Mouse (Mus musculus) layer of hippocampus, adult 11-12 months (tissue): ENCODE data around the gene Epb41l2.
A peak's percentile ranks its signal among the peaks of the same experiment; 100 is the strongest.

ENCODE experiments used
- DNase-seq: peaks from one replicate; pipeline ENCODE4 v3.0.0; 2022; ENCODE audit warnings: low spot score

The Epb41l2 gene

DNA sequence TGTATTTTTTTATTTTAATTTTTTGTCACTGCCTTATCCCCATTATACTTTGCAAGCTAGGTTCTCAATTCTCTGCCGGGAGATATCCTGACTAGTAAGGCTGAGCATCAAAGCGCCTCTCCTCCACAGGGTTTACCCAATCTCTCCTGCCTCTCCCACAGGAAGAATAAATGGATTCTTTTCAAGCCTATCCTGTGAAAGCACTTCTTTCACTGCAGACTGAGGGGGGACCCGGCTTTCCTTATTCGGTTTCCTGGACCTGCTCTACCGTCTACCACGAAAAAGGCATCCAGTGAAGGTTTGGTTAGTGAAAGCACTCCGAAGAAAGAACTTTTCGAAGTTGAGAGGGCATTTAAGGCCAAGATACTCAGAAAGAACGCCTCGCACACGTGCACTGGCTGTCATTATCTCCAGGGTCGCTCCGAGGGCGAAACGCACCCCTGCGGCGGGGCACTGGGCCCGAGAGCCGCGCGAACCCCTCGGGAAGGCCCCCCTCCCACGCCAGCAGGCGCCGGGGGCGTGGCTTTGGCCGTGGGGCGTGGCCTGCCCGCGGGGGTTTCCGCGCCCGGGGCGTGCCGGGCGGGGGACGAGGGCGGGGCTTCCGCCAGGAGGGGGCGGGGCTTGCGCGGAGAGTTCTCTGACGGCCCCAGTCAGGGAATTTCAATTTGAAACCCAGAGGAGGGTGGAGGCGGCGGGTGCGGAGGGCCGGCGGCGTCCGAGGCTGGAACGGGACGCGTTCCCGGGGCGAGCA, at the start of gene Epb41l2:
Epb41l2 (plus strand) TSS at position 591 of the 751 bp plus-strand sequence.
- peak; percentile 89 for DNase-seq

GRCm38 (mm10) chr10:25309996-25310395, 49.6 kb upstream of the Epb41l2 start:
- DNase-seq, result no peak

- no peak for DNase-seq
Observed at GRCm38 (mm10) chr10:25310736-25311135, 48.9 kb upstream of the Epb41l2 start.

- DNase-seq, result no peak
Observed at GRCm38 (mm10) chr10:25311554-25312212, 47.9 kb upstream of the Epb41l2 start.

- DNase-seq, result no peak
Observed at GRCm38 (mm10) chr10:25313856-25314584, 45.6 kb upstream of the Epb41l2 start.

DNA sequence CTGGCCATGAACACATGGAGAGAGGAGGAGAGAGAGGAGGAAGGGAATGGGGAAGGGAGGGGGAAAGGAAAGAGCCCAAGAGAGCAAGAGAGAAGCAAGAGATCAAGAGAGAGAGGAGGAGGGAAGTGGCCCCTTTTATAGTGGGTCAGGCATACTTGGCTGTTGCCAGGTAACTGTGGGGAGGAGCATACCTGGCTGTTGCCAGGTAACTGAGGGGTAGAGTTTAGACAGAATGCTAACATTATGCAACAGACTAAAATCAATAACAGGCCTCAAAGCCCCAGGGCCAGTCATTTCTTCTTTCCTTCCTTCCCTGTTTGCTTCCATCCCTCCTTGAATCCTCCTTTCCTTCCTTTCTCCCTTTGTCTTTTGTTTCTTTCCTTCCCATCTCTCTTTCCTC, 41.9 kb upstream of the Epb41l2 start:
- no peak for DNase-seq

GRCm38 (mm10) chr10:25318405-25318804, 41.2 kb upstream of the Epb41l2 start:
- no peak for DNase-seq

DNA sequence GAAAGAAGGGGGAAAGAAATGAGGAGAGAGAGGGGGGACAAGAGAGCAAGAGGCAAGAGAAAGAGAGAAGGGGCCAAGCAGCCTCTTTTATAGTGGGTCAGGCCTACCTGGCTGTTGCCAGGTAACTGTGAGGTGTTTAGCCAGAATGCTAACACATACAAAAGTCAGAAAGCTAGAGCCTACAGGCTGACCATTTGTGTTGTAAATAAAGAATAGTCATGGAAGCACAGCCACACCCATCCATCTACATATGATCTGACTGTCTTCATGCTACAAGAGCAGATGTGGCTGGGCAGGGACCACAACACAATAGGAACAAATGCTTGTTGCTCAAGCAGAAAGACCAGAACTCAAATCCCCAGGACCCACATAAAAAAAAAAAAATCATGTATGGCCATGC, 40.1 kb upstream of the Epb41l2 start:
- DNase-seq, result no peak

DNA sequence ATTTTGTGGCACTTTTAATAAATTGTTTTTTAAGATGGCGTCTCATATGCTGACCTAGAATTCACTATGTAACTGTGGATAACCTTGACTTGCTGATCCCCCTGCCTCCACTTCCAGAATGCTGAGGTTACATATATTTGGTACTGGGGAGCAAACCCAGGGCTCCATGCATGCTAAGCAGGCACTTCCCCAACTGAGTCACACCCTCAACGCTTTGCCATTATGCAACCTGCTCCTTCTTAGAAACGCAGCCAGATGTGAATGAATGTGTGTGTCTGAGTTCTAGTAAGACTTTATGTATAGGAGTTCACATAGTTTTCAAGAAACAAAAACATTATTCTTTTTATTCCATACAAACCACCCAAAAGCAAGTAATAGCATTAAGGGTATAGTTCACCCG, 38.4 kb upstream of the Epb41l2 start:
- DNase-seq, result no peak

GRCm38 (mm10) chr10:25325690-25326089, 33.9 kb upstream of the Epb41l2 start:
- DNase-seq, result peak; percentile 18

- no peak for DNase-seq
Observed at GRCm38 (mm10) chr10:25327511-25327910, 32.1 kb upstream of the Epb41l2 start.

GRCm38 (mm10) chr10:25330094-25330493, 29.5 kb upstream of the Epb41l2 start:
- DNase-seq, result no peak

- DNase-seq, result no peak
Observed at GRCm38 (mm10) chr10:25331321-25332049, 28.1 kb upstream of the Epb41l2 start.

DNA sequence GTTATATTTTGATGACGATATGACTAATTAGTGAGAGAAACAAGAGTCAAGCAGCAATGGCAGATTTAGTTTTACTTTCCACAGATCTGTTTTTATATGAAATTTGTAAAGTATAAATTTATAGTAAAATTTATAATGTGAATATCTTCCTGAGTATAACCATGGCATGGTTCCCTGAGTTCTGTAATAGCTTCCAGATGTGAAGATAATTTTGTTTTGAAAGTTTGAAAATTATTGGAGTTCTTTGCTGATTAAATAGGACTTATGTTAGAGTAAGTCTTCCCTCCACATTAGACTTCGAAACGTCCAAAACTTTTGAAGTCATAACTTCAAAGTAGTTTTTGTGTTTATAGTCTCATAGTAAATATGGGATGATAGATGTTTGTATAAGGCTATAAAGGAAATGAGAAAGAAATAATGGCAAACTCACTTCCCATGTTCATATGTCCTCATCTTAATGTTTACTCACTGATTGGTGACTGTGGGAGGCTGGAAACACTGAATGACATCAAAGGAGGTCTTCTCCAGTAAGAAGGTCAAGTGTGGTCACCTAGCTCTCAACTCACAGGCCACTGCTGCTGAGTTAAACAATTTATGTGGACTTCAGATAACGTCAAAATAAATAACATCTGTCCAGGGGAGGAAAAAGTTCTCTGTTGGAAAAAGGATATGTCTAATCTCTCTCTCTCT, 26.1 kb upstream of the Epb41l2 start:
- DNase-seq, result no peak

DNA sequence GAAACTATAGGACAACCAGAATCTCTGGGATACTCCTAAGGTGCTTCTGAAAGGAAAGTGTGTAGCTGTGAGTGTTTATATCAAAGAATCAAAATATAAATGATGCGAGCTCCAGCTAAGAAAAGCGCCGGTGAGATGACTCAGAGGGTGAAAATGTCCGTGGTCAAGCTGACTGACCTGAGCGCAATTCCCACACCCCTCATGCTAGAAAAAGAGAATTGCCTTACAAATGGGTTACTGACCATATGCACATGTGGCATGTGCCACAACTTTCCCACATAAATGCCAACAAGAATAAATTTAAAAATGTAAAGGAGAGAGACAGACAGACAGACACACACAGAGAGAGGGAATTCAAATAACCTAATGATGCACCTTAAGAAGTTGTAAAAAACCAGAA, 18.9 kb upstream of the Epb41l2 start:
- no peak for DNase-seq

- no peak for DNase-seq
Observed at GRCm38 (mm10) chr10:25342801-25343200, 16.8 kb upstream of the Epb41l2 start.

- no peak for DNase-seq
Observed at GRCm38 (mm10) chr10:25353941-25354340, 5.7 kb upstream of the Epb41l2 start.

DNA sequence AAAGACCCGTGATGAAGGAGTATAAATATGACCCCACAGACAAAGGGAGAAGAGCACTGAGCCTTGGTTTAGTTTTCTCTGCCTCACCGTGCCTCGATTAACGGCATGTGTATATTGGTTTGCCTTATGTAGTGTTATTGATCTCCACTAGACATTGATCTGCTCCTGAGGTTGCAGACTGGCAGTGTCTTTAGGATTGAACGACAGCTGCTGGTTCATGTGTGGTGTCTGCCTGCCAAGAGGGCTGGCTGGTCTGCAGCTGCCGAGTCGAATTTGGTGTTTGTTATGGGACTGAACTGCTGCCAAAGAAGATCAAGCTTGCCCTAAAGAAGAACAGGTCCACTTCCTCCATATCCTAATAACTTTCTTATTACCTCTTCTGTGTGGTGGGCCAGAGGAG, 5.2 kb upstream of the Epb41l2 start:
- no peak for DNase-seq

- DNase-seq, result no peak
Observed at GRCm38 (mm10) chr10:25359959-25360811, 587 bp downstream of the Epb41l2 start.

GRCm38 (mm10) chr10:25362235-25362634, 2.6 kb downstream of the Epb41l2 start:
- DNase-seq, result no peak

GRCm38 (mm10) chr10:25365158-25365557, 5.6 kb downstream of the Epb41l2 start:
- no peak for DNase-seq
